Mouse (Mus musculus): Measurements from ENCODE around the gene Fat4.

The Fat4 gene

GRCm38 (mm10) chr3:38967480-38967879 is 80.7 kb downstream of the Fat4 start:
- no peak for DNase-seq (ENCODE audit: low read depth, low spot score)

- DNase-seq (ENCODE audit: low read depth, low spot score), result peak; percentile 50
Observed at GRCm38 (mm10) chr3:38986379-38986778, 99.6 kb downstream of the Fat4 start.

DNA sequence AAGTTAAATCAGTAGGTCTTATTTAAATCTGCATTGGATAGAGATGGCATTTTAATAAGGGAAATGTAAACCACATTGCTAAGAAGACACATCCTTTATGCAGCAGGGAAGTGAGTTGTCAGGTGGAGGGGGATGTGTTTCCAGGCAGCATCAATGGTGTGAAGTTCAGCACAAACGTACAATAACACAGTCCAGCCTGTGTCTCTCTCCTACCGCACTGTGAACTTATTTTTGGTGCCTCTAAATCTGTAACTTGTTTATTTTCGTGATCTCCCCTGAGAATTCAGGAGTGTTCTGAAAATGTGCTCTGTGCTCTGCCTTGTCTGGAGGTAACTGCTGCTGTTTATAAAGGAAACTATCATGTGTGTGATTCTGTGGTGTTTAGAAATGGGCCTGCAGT is 102.4 kb downstream of the Fat4 start:
- peak; percentile 61 for DNase-seq (ENCODE audit: low read depth, low spot score)

DNA sequence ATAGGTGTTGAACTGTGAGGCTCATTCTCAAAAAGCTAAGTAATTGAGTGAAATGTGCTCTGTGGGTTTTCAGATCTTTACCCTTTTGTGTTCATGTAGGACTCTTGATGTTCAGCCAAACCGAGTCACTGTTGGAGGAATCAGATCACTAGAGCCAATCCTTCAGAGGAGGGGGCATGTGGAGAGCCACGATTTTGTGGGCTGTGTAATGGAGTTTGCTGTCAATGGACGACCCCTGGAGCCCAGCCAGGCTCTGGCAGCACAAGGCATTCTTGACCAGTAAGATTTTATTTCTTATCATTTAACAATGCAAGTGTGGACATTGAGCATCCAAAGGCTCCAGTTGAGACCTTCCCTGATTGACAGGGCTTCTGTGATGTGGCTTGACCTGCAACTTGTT is 113.3 kb downstream of the Fat4 start:
- DNase-seq (ENCODE audit: low read depth, low spot score), result no peak

- DNase-seq (ENCODE audit: low read depth, low spot score), result peak; percentile 75
Observed at GRCm38 (mm10) chr3:39010544-39010943, 123.8 kb downstream of the Fat4 start.

GRCm38 (mm10) chr3:39017633-39018032 is 130.9 kb downstream of the Fat4 start:
- DNase-seq (ENCODE audit: low read depth, low spot score), result peak; percentile 67

DNA sequence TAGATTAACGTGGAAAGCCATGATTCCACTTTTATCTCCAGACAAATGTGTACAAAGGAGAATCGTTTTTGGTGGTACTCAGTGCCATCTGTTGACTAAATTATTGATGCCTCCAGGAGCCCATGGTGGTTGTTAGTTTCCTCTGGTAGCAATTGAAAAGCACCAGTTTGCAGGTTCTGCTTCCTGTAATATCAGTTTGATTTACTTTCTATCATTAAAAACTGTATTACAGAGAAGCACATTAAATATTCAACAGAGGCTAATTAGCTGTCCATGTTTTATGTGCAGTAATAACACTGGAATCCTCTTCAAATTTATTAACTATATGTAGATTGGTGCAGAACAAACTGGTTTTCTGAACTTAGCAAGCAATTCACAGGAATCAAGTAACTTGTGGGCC is 149.4 kb downstream of the Fat4 start:
- DNase-seq (ENCODE audit: low read depth, low spot score), result no peak

- no peak for DNase-seq (ENCODE audit: low read depth, low spot score)
Observed at GRCm38 (mm10) chr3:39046425-39046824, 159.7 kb downstream of the Fat4 start.

- DNase-seq (ENCODE audit: low read depth, low spot score), result no peak
Observed at GRCm38 (mm10) chr3:39047621-39048303, 161.0 kb downstream of the Fat4 start.

- no peak for DNase-seq (ENCODE audit: low read depth, low spot score)
Observed at GRCm38 (mm10) chr3:39048304-39048667, 161.5 kb downstream of the Fat4 start.

DNA sequence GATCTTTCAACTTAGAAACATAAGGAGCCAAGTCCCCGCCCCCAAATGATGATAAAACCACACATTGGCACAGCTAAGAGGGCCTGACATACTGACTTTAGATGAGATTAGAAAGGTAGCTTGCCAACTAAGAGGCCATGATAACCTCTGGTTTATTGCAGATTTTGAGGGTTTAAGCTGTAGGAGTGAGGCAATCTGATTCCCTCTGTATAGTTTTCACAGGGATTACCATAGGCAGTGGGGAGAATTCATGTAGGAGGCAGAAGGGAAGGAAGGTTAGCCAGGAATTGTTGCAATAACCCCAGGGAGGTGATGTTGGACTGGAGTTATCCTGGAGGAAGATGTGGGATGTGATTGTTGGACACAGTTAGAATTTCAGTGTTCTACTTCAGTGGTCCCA is 163.4 kb downstream of the Fat4 start:
- no peak for DNase-seq (ENCODE audit: low read depth, low spot score)

DNA sequence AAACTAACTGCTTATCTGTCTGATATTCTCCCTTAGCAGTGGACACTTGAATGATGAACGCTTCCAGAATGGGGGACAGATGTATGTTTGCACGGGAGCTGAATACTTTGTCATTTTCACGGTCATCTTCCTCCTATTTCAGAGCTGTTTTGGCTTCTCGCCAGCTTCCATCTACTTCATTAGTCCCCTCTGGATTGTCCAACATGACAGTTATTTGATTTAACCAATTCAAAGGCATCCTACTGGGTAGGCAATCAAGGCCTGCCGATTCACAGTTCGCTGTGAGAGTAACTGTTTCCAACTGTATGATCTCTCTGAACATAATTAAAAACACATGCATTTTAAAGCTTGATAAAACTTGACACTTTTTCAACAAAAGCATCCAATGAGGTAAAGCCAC is 166.3 kb downstream of the Fat4 start:
- no peak for DNase-seq (ENCODE audit: low read depth, low spot score)
